Mouse (Mus musculus): ENCODE measurements around the gene Qpct. TPM values are rescaled to one million over a fixed set of nuclear protein-coding genes. Genes with fewer than 3 reads are reported as not detected.

Gene Qpct
- polyA plus RNA-seq, 1 experiment, result 0.72 TPM

DNA sequence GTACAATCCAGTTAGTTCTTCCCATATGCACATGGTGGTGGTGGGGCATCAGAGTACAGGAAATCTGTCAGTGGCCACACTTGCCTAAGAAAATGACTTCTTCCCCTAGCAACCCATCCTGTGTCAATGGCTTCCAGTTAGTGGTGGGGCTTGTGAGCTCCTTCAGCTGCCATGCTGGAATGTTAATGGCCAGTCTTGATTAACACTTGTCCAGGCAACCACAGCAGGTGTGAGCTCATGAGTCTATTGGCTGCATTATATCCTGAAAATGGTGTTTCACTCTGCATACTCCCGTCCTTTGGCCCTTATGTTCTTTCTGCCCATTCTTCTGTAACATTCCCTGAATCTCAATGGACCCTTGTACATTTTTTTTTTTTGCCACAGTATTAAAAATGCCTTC, 67.4 kb downstream of the Qpct start:
- no peak for DNase-seq (ENCODE audit: low read depth in 1 of 2, low spot score in 2 of 2)
- Histone ChIP-seq H3K27ac (ENCODE audit: insufficient read depth, low read length) (no peak overlapping the region), H3K36me3 (ENCODE audit: control insufficient read depth, insufficient read depth, low read length) (no peaks in the 10 kb centered on the region), H3K4me1 (ENCODE audit: control insufficient read depth, insufficient read depth, insufficient read length) (no peaks in the 10 kb centered on the region), H3K4me3 (ENCODE audit: extremely low read depth, insufficient read depth, insufficient read length) (no peak overlapping the region), H3K27me3 (ENCODE audit: control insufficient read depth, insufficient read depth, low read length) (no peaks in the 10 kb centered on the region)
- WGBS, result 94% methylated on average over 1 of the region's 1 CpGs
- no peak for TF ChIP-seq CTCF (IDR thresholded peaks at IDR 0.05; ENCODE audit: extremely low read depth, insufficient read depth, insufficient read length, insufficient replicate concordance)
- TF ChIP-seq POLR2A (IDR thresholded peaks at IDR 0.05; ENCODE audit: low read depth, low read length), result no peak

DNA sequence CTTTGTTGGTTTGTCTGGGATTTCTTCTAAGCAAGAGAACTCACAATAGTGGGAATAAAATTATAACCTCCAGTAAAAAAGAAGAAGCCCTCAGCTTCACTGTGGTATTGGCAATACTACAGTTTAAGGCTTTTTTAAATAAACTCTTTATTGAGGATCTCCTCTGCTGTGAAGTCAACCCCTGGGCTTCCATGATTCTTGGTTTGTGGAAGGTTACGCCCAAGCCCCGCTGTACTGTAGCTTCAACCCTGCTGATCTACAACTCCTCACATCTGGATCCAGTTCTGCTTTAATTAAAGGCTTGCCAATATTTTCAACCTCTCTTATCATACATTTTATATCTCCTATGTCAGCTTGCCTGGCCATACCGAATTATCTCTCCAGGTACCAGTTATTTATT, 68.6 kb downstream of the Qpct start:
- Histone ChIP-seq H3K36me3 (ENCODE audit: control insufficient read depth, insufficient read depth, low read length) (no peaks in the 10 kb centered on the region), H3K4me1 (ENCODE audit: control insufficient read depth, insufficient read depth, insufficient read length) (no peaks in the 10 kb centered on the region), H3K4me3 (ENCODE audit: extremely low read depth, insufficient read depth, insufficient read length) (no peak overlapping the region), H3K27me3 (ENCODE audit: control insufficient read depth, insufficient read depth, low read length) (no peaks in the 10 kb centered on the region), H3K27ac (ENCODE audit: insufficient read depth, low read length) (no peak overlapping the region)
- TF ChIP-seq POLR2A (IDR thresholded peaks at IDR 0.05; ENCODE audit: low read depth, low read length), result no peak
- TF ChIP-seq CTCF (IDR thresholded peaks at IDR 0.05; ENCODE audit: extremely low read depth, insufficient read depth, insufficient read length, insufficient replicate concordance), result no peak
- DNase-seq (ENCODE audit: low read depth in 1 of 2, low spot score in 2 of 2), result no peak
- WGBS, result 91% methylated on average over 3 of the region's 3 CpGs

DNA sequence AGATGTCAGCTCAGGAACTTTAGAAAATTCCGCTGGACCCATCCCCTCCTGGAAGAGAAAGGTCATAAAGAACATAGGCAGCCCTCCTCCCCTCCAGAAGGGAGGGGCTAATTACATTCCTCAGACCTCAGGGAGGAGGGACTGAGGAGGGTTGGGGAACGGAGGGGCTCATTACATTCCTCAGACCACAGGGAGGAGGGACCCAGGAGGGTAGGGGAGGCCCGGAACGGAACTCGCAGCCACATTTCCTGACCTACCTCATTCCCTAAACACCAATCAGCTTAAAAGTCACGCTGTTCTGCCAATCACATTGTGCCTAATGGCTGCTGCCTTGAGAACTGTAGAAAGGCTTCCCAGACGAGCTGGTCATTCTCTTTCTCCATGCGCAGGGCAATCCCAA, 82.0 kb downstream of the Qpct start:
- H3K4me1 ChIP-seq (ENCODE audit: control insufficient read depth, insufficient read depth, insufficient read length), result no peaks in the 10 kb centered on the region
- H3K27ac ChIP-seq (ENCODE audit: insufficient read depth, low read length), result no peak overlapping the region
- no peak overlapping the region for H3K4me3 ChIP-seq (ENCODE audit: extremely low read depth, insufficient read depth, insufficient read length)
- DNase-seq (ENCODE audit: low read depth in 1 of 2, low spot score in 2 of 2), result no peak
- no peaks in the 10 kb centered on the region for H3K27me3 ChIP-seq (ENCODE audit: control insufficient read depth, insufficient read depth, low read length)
- 86% methylated on average over 8 of the region's 8 CpGs for WGBS
- no peaks in the 10 kb centered on the region for H3K36me3 ChIP-seq (ENCODE audit: control insufficient read depth, insufficient read depth, low read length)
- TF ChIP-seq POLR2A (IDR thresholded peaks at IDR 0.05; ENCODE audit: low read depth, low read length) (no peak), CTCF (IDR thresholded peaks at IDR 0.05; ENCODE audit: extremely low read depth, insufficient read depth, insufficient read length, insufficient replicate concordance) (no peak)

DNA sequence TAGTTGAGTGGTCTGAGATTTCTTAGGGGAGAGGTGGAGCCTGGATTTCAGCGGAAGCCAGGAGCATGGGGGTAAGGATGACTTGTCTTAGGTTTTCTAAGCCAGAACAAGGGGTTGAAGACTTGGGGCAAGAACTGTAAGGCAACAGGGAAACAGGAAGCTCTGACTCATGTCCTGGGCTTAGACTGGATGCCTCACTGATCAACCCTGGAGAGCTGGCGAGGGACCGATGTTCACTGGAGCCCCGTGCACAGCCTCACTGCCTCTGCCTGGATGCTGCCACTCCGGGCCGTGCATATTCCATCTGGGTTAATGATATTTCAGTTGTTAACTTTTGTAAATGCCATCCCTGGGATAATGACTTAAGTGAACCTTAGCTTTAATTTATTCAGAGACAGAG, 84.1 kb downstream of the Qpct start:
- DNase-seq (ENCODE audit: low read depth in 1 of 2, low spot score in 2 of 2), result no peak
- Histone ChIP-seq H3K36me3 (ENCODE audit: control insufficient read depth, insufficient read depth, low read length) (no peaks in the 10 kb centered on the region), H3K27ac (ENCODE audit: insufficient read depth, low read length) (no peak overlapping the region)

DNA sequence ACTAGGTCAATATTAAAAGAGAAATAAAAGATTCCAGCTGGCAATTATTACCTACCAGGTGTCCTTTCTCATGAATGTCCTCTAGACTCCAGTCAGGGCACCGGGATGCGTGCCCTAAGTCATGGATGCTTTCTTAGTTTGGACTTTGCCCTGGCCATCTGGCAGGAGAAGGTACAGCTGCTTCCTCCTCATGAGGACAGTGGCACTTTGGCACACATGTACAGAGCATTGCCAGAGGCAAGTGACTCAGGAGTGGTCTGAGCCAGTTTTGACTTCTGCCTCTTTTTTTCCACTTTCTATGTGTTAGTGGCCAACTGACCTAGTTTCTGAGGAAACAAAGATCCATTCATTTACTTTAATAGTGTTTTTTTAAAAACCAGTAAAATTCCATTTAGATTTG, 84.7 kb downstream of the Qpct start:
- Histone ChIP-seq H3K27ac (ENCODE audit: insufficient read depth, low read length) (no peak overlapping the region), H3K27me3 (ENCODE audit: control insufficient read depth, insufficient read depth, low read length) (no peaks in the 10 kb centered on the region), H3K36me3 (ENCODE audit: control insufficient read depth, insufficient read depth, low read length) (no peaks in the 10 kb centered on the region), H3K4me3 (ENCODE audit: extremely low read depth, insufficient read depth, insufficient read length) (no peak overlapping the region), H3K4me1 (ENCODE audit: control insufficient read depth, insufficient read depth, insufficient read length) (no peaks in the 10 kb centered on the region)
- no peak for DNase-seq (ENCODE audit: low read depth in 1 of 2, low spot score in 2 of 2)
- 81% methylated on average over 2 of the region's 2 CpGs for WGBS
- TF ChIP-seq POLR2A (IDR thresholded peaks at IDR 0.05; ENCODE audit: low read depth, low read length) (no peak), CTCF (IDR thresholded peaks at IDR 0.05; ENCODE audit: extremely low read depth, insufficient read depth, insufficient read length, insufficient replicate concordance) (no peak)

More for the DNA sequence above, 84.1 kb downstream of the Qpct start:
- no peaks in the 10 kb centered on the region for H3K27me3 ChIP-seq (ENCODE audit: control insufficient read depth, insufficient read depth, low read length)
- 75% methylated on average over 6 of the region's 6 CpGs for WGBS
- no peaks in the 10 kb centered on the region for H3K4me1 ChIP-seq (ENCODE audit: control insufficient read depth, insufficient read depth, insufficient read length)
- H3K4me3 ChIP-seq (ENCODE audit: extremely low read depth, insufficient read depth, insufficient read length), result no peak overlapping the region
- TF ChIP-seq POLR2A (IDR thresholded peaks at IDR 0.05; ENCODE audit: low read depth, low read length) (no peak), CTCF (IDR thresholded peaks at IDR 0.05; ENCODE audit: extremely low read depth, insufficient read depth, insufficient read length, insufficient replicate concordance) (no peak)

Other genes starting within 250 kb of the Qpct start
- 11.2 and 11.6 TPM in 2 replicates for gene Heatr5b, start 216.5 kb upstream of the Qpct start, polyA plus RNA-seq (2012; rRNA removed)
- gene Gpatch11, start 216.3 kb upstream of the Qpct start, polyA plus RNA-seq (2012; rRNA removed), result 6.2 and 8.9 TPM in 2 replicates
- gene Eif2ak2, start 169.3 kb upstream of the Qpct start, polyA plus RNA-seq (2012; rRNA removed), result 1.6 and 3.0 TPM in 2 replicates
- gene Sult6b1, start 144.9 kb upstream of the Qpct start, polyA plus RNA-seq (2012; rRNA removed), result not detected in 2 replicates
- 2.4 and 3.0 TPM in 2 replicates for gene Cebpzos, start 135.4 kb upstream of the Qpct start, polyA plus RNA-seq (2012; rRNA removed)
- gene Cebpz, start 114.8 kb upstream of the Qpct start, polyA plus RNA-seq (2012; rRNA removed), result 3.9 and 6.3 TPM in 2 replicates
- 2.5 TPM in 2 replicates for gene Ndufaf7, start 114.8 kb upstream of the Qpct start, polyA plus RNA-seq (2012; rRNA removed)
- gene Prkd3, start 31.1 kb upstream of the Qpct start, polyA plus RNA-seq (2012; rRNA removed), result 5.3 and 5.9 TPM in 2 replicates

Measured in spleen, adult 2 months (tissue).